Mouse (Mus musculus) large intestine, adult 2 months (tissue): ENCODE measurements around the gene Tmprss2. TPM values are rescaled to one million over a fixed set of nuclear protein-coding genes. Genes with fewer than 3 reads are reported as not detected.

Experiments used
- DNase-seq: peaks from one replicate; pipeline ENCODE4 v3.0.0-alpha.2; 2012; ENCODE audit warnings: low read depth, low spot score
- WGBS: fragments of 180-500 bp; shearing (Covaris S2); methylation state at CpG from one replicate; pipeline ENCODE4 v1.1.7; 2018; 5-methylcytosine and 5-hydroxymethylcytosine counted together
- polyA plus RNA-seq: library from polyadenylated mRNA; depleted of rRNA; stranded (reverse); fragments of >200 nt; gene quantifications from 2 replicates; pipeline ENCODE4 v1.2.3, GENCODE M21; 2012; rRNA removed

Gene Tmprss2
- 67.5 and 107 TPM in 2 replicates for polyA plus RNA-seq

GRCm38 (mm10) chr16:97610939-97611338 is at the start of gene Tmprss2:
TSS of gene Tmprss2 (minus strand) at chr16:97611195.
- under 1% methylated on average over 30 of the region's 30 CpGs for WGBS
- no peak for DNase-seq

DNA sequence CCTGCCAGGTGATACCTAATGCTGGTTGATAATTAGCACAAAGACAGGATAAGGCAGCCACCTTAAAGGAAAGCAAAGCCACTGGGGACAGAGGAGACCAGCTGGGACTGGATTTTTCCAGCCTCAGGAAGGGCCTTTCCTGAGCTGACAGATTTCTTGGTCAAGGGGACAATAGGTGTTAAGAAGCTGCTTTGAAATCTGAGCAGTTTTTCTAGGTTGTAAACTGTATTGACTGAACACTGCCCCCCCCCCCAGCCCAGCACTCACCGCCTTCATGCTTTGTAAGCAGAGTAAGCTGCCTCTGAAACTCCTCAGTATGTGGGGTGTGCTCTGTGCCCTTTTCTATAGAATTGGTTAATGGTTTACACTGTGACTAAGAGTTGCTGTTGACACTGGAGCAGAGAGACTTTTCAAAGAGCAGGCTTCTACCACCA is 48.2 kb upstream of the Tmprss2 start:
- 7% methylated on average over 1 of the region's 1 CpGs for WGBS
- no peak for DNase-seq

DNA sequence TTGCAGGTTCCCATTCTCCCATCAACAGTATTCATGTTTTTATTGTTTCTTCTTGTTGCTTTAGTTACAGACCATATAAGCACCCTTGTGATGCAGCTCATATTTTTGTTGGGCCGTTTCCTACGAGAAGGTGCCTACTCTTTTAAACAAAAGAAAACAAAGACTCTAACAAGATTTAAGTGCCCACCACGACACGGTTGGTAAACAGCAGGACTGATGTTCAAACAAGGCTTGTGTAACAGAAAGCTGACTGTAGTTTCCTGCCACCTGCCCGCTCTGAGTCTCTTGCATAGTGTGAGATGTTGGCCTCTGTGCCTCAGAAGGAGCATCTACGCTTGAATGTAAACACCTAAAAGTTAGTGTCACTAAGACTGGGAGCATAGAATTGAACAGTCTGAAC is 47.5 kb upstream of the Tmprss2 start:
- 17% methylated on average over 6 of the region's 6 CpGs for WGBS
- DNase-seq: no peak

GRCm38 (mm10) chr16:97655800-97656199 is 44.8 kb upstream of the Tmprss2 start:
- no peak for DNase-seq
- 32% methylated on average over 2 of the region's 2 CpGs for WGBS

- DNase-seq: no peak
- 20% methylated on average over 9 of the region's 9 CpGs for WGBS
Measured at GRCm38 (mm10) chr16:97649522-97650188, 38.7 kb upstream of the Tmprss2 start.

DNA sequence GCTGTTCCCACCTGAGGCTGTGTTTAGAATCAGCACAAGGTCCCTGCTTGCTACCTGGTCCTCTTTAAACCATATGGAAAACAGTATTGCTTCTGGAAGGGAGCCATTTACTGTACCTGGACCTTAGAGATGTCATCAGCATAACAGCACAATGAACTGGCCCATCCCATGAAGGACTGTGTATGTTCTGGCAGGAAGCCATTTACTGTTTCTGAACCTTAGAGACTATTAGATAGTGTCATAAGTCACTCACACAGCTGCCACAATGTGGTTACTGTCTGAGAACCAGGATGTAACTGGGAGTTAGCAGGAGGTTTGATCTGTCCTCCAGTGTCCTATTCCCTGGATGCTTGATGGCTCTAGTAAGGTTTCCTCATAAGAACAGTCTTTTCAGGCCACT is 33.7 kb upstream of the Tmprss2 start:
- peak; percentile 97 for DNase-seq

- 23% methylated on average over 3 of the region's 3 CpGs for WGBS
- DNase-seq: peak; percentile 82
Measured at GRCm38 (mm10) chr16:97639630-97640029, 28.6 kb upstream of the Tmprss2 start.

- no peak for DNase-seq
- 23% methylated on average over 4 of the region's 4 CpGs for WGBS
Measured at GRCm38 (mm10) chr16:97632880-97633484, 22.0 kb upstream of the Tmprss2 start.

GRCm38 (mm10) chr16:97623166-97623565 is 12.2 kb upstream of the Tmprss2 start:
- WGBS: 88% methylated on average over 6 of the region's 6 CpGs
- no peak for DNase-seq

DNA sequence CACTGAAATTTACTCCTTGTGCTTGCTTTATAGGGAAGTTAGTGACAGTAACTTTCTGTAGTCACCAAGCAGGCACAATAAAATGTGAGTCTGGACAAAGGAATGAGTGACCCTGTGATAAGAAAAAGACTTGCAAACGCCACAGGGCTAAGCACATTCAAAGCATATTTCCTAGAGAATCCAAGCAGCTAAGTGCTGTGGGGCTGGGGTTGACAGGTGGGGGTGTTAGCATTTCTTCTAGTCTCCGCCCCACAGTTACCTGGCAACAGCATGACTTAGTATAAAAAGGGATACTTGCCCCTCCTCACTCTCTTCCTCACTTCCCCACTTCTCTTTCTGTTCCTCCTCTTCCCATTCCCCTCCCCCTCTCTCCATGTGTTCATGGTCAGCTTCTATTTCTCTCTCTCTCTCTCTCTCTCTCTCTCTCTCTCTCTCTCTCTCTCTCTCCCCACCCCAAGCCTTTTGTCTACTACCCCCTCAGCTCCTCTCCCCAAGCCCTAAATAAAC is 11.4 kb upstream of the Tmprss2 start:
- WGBS: 52% methylated on average over 2 of the region's 2 CpGs
- DNase-seq: no peak

DNA sequence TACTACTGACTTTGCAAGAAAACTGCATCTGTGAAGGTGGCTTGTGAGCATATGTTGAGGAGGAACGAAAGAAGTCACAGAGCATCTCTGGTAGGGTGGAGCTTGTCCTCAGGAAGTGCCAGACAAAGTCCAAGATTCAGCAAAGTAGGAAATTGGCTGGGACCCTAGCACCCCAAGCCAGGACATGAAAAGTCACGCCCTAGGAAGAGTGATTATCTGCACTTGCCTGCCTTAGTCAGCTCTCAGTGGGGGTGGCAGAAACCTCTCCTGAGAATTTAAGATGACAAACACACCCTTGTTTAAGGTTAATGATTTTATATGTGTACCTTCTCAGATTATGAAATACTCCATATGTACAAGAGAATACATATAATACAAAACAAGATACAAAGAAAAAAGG is 7.3 kb upstream of the Tmprss2 start:
- WGBS: 16% methylated on average over 2 of the region's 2 CpGs
- DNase-seq: no peak

DNA sequence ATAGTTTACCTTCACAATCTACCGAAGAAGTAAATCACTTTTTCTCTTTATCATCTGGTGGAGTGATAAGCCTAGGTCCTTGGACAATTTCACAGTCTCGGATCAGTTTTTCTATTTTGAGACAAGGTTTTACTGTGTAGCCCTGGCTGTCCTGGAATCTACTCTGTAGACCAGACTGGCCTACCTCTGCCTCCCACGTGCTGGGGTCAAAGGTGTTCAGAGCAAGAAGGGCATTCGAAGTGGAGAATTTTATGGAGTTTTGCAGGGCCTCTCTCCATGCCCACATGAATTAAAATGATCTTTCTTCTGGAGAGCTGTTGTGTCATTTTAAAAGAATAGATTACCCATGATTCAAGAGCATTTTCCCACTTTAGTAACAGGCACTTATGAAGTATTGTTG is 1.0 kb upstream of the Tmprss2 start:
- WGBS: 36% methylated on average over 4 of the region's 4 CpGs
- no peak for DNase-seq

DNA sequence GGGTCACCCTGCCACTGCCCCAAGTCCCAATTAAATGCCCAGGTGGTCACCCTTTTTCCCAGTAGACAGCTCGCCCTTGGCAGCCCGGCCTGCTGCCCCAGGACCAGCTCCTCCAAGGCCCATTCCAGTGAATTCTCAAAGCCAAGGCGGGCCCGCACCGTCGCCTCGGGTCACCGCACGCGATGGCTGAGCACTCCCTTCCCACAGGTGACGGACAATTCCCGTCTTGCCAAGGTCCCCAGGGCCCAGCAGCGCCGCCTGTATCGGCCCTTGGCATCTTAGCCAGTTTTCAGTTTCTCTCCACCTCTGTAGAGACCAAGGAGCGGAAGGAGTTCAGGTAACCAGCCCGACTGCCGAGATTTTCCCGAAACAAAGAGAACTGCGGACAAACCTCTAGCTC is 749 bp downstream of the Tmprss2 start:
- 2% methylated on average over 20 of the region's 20 CpGs for WGBS
- no peak for DNase-seq

DNA sequence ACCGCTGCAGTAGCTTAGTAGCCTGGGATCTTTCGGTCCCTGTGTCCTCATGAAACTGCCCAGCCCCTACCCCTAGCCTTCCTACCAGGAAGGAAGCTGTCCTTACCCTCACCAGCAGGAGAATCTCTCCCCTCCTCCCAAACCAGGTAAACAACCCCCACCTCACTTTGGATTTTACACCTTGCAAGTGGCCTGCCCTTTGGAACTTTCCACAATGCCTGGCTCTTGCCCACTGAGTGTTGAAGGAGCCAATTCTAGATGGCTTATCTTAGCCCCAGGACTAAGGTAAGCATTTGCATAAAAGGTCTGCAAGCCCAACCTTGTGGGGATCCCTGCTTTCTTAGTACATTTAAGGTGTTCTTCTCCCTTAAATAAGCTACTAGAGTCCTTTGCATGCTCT is 1.3 kb downstream of the Tmprss2 start:
- no peak for DNase-seq
- WGBS: 44% methylated on average over 2 of the region's 2 CpGs

GRCm38 (mm10) chr16:97607956-97608355 is 3.0 kb downstream of the Tmprss2 start:
- 55% methylated on average over 1 of the region's 1 CpGs for WGBS
- no peak for DNase-seq

DNA sequence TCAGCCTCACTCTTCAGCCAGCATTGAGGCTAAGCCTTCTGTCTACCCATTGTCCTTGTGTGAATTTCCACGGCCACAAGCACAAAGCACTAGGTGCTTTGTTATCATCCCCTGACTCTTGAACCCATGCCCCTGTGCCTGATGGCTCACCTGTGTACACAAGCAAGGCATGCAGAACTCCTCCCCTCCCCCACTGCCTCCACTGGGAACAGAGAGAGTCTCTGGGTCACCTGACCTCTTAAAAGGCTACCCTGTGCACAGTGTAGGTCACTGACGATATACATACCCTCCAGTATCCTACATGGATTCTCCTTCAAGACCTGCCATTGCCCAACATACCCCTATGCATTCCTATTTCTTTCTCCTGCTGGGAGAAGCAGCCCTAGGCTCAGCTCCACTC is 4.2 kb downstream of the Tmprss2 start:
- WGBS: 29% methylated on average over 2 of the region's 2 CpGs
- DNase-seq: no peak

- 28% methylated on average over 9 of the region's 9 CpGs for WGBS
- DNase-seq: no peak
Measured at GRCm38 (mm10) chr16:97605957-97606721, 4.9 kb downstream of the Tmprss2 start.

- no peak for DNase-seq
- 21% methylated on average over 1 of the region's 1 CpGs for WGBS
Measured at GRCm38 (mm10) chr16:97602256-97602655, 8.7 kb downstream of the Tmprss2 start.

- DNase-seq: no peak
- 56% methylated on average over 2 of the region's 2 CpGs for WGBS
Measured at GRCm38 (mm10) chr16:97600591-97600990, 10.4 kb downstream of the Tmprss2 start.

DNA sequence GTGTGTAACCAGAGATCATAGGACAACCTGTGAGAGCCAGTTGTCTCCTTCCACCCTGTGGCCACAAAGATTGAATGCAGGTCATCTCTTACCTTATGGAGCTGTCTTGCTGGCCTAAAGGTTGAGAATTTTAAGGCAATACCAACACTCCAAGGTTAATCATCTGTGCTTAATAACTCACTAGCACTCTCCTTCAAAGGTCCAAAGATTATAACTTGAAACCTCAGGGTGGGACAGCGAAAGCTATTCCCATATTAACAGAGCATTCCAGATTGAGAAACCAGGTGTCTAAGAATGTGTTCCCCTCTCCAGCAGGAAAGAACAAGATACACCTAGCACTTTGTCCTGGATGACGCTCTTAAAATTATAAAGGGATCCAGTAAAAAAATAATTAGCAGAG is 12.9 kb downstream of the Tmprss2 start:
- DNase-seq: no peak
- WGBS: 75% methylated on average over 2 of the region's 2 CpGs
